7 mouse cellular contexts compared by ENCODE assay signal in genomic region chr1:131279456-131279776, GRCm38 (mm10). TPM values are rescaled to one million over a fixed set of nuclear protein-coding genes. Genes with fewer than 3 reads are reported as not detected.
DNase-seq lines count a peak whose midpoint lies in the region; ATAC-seq and TF ChIP-seq lines count a peak whose summit lies in the region.

Gene Ikbke (minus strand): TSS chr1:131279606.

- ATAC-seq in lung, embryonic 15.5 days (ENCODE audit: borderline replicate concordance, extremely low read depth, low FRiP score, low TSS enrichment), result peak; percentile 24; the same call in 1 of the 2 replicates
- peak; percentile 32; the same call in 1 of the 2 replicates for ATAC-seq in intestine, embryonic 16.5 days

- H3K9ac ChIP-seq in lung, embryonic 15.5 days, result peak within 1 kb of the TSS; percentile 22
- peak within 1 kb of the TSS; percentile 70 for H3K9ac ChIP-seq in intestine, embryonic 16.5 days (ENCODE audit: low read depth, low read length)

- H3K4me3 ChIP-seq in lung, embryonic 15.5 days, result peak within 1 kb of the TSS; percentile 40
- H3K4me3 ChIP-seq in cortical plate, adult 2 months (ENCODE audit: insufficient read depth, low read length), result peak within 1 kb of the TSS; percentile 21; the same call in 1 of the 2 replicates
- H3K4me3 ChIP-seq in intestine, embryonic 16.5 days (ENCODE audit: low read length), result peak within 1 kb of the TSS; percentile 55

- no peak for DNase-seq in lung, postnatal 14 days
- DNase-seq in splenic B cell, adult 2 months (ENCODE audit: low read depth, low spot score), result peak; percentile 19
- DNase-seq in testis, postnatal 14 days (ENCODE audit: low spot score), result no peak
- no peak for DNase-seq in left cerebral cortex, adult 9 months (ENCODE audit: low spot score in 2 of 2)

- H3K27ac ChIP-seq in lung, embryonic 15.5 days, result no peak within 1 kb of the TSS
- no peak within 1 kb of the TSS for H3K27ac ChIP-seq in cortical plate, adult 2 months (ENCODE audit: insufficient read depth, low read length)
- H3K27ac ChIP-seq in intestine, embryonic 16.5 days (ENCODE audit: low read length), result peak within 1 kb of the TSS; percentile 72

- H3K9me3 ChIP-seq in lung, embryonic 15.5 days, result no peaks in the 10 kb centered on the region
- no peaks in the 10 kb centered on the region for H3K9me3 ChIP-seq in intestine, embryonic 16.5 days (ENCODE audit: control insufficient read depth, low read length)

- peaks cover 26% of the 10 kb centered on the region for H3K4me1 ChIP-seq in lung, embryonic 15.5 days
- no peaks in the 10 kb centered on the region for H3K4me1 ChIP-seq in cortical plate, adult 2 months (ENCODE audit: control insufficient read depth, insufficient read depth, low read length)
- peaks cover 33% of the 10 kb centered on the region for H3K4me1 ChIP-seq in intestine, embryonic 16.5 days (ENCODE audit: control insufficient read depth, insufficient read depth, low read length)

- H3K4me2 ChIP-seq in lung, embryonic 15.5 days, result peak within 1 kb of the TSS; percentile 49
- H3K4me2 ChIP-seq in intestine, embryonic 16.5 days (ENCODE audit: low read depth, low read length), result peak within 1 kb of the TSS; percentile 67

- TF ChIP-seq POLR2A in cortical plate, adult 2 months (IDR thresholded peaks at IDR 0.05; ENCODE audit: extremely low read depth, insufficient read depth, low read length), result no peak

- WGBS in lung, embryonic 15.5 days, result 20% methylated on average over 4 of the region's 4 CpGs
- 28% methylated on average over 4 of the region's 4 CpGs for WGBS in intestine, embryonic 16.5 days

- H3K36me3 ChIP-seq in lung, embryonic 15.5 days, result no peaks in the 10 kb centered on the region
- H3K36me3 ChIP-seq in intestine, embryonic 16.5 days (ENCODE audit: control insufficient read depth, insufficient read depth, low read length), result no peaks in the 10 kb centered on the region
- no peaks in the 10 kb centered on the region for H3K36me3 ChIP-seq in splenic B cell, adult 2 months (ENCODE audit: control insufficient read depth, insufficient read depth, low read length, poor library complexity, severe bottlenecking)

- no peak for TF ChIP-seq CTCF in cortical plate, adult 2 months (IDR thresholded peaks at IDR 0.05; ENCODE audit: extremely low read depth, insufficient read depth, low read length)

- no peaks in the 10 kb centered on the region for H3K27me3 ChIP-seq in lung, embryonic 15.5 days
- no peaks in the 10 kb centered on the region for H3K27me3 ChIP-seq in intestine, embryonic 16.5 days (replicated peaks; ENCODE audit: control insufficient read depth, insufficient read depth, low read length)
- H3K27me3 ChIP-seq in splenic B cell, adult 2 months (ENCODE audit: control insufficient read depth, insufficient read depth, low read length, poor library complexity, severe bottlenecking), result no peaks in the 10 kb centered on the region

RNA-seq across cellular contexts. Expression of gene Ikbke, which starts in this region (rescaled TPM):
- polyA plus RNA-seq in lung, embryonic 15.5 days (2015; fragmentation: Nextera tagmentation; extraction: Ambion mirVana), result 2.9 and 4.0 TPM in 2 replicates
- polyA plus RNA-seq in cortical plate, adult 2 months (2012; rRNA removed), result 1.7 and 1.9 TPM in 2 replicates
- polyA plus RNA-seq in intestine, embryonic 16.5 days (2015; fragmentation: Nextera tagmentation; extraction: Ambion mirVana), result 13.0 and 13.8 TPM in 2 replicates
